Mouse (Mus musculus): Measurements from ENCODE around the gene Vmn2r70. TPM values are rescaled to one million over a fixed set of nuclear protein-coding genes. Genes with fewer than 3 reads are reported as not detected.

The Vmn2r70 gene
- not detected for total RNA-seq (2021)
- long read RNA-seq, experiment 1, result 0 reads
- long read RNA-seq, experiment 2, result 0 reads

GRCm38 (mm10) chr7:85569092-85569491 lies at the start of gene Vmn2r70:
TSS of gene Vmn2r70 (minus strand) at chr7:85569192.
- intact Hi-C loops (cut with DNase I), result no loop called here
- no peak for DNase-seq

GRCm38 (mm10) chr7:85562787-85563186 lies 6.2 kb downstream of the Vmn2r70 start, which contains the start of gene Vmn2r71:
TSS of gene Vmn2r71 (plus strand) at chr7:85563087.
- intact Hi-C loops (cut with DNase I), result no loop called here
- no peak for DNase-seq

GRCm38 (mm10) chr7:85543118-85543517 lies 25.9 kb downstream of the Vmn2r70 start:
- intact Hi-C loops (cut with DNase I), result no loop called here

GRCm38 (mm10) chr7:85542108-85542507 lies 26.9 kb downstream of the Vmn2r70 start:
- no peak for DNase-seq
- intact Hi-C loops (cut with DNase I), result no loop called here

More at GRCm38 (mm10) chr7:85543118-85543517, 25.9 kb downstream of the Vmn2r70 start:
- no peak for DNase-seq

Other genes with a start within 250 kb of the Vmn2r70 start
- gene Vmn2r69, start 153.3 kb downstream of the Vmn2r70 start, total RNA-seq (2021), result not detected
- not detected for gene Vmn2r71, start 6.1 kb downstream of the Vmn2r70 start, total RNA-seq (2021)
- gene Vmn2r72, start 185.9 kb upstream of the Vmn2r70 start, total RNA-seq (2021), result not detected

Data from gastrocnemius, postnatal 36 days (tissue).